Mouse (Mus musculus): ENCODE measurements at regions not wholly inside any gene's neighbourhood (a gene's known extent, or its start where the extent isn't known, plus 50 kb on each side); places are given as distances from the start of the nearest gene placed in this dataset.

DNA sequence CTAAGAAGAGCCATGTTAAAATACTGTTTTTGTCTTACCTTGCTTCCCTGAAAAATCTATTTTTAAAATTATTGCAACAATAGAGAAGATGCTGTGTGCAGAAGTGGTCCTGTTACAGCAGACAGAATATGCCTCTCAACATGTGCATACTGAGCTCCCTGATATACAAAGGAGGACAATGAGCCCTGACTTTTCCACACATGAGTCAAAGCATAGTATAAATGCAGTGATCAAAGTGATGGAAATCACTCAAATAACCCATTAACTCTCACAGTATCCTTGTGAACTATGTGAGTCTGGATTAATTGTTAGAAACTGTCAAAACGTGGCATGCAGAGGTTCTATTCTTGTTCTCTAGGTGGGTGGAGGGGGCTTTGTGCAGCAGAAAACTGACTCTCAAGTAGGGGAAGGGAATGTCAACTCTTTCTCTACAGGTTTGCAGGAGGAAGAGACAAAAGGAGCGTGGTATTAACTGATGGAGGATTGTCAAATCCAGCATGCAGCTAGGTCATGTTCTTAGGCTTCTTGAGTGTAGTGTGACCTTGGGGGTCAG is 337.5 kb upstream of the Rarb start:
- Histone ChIP-seq H3K4me3 (replicated peaks; ENCODE audit: extremely low read depth, low read depth, low read length) (no peak overlapping the region), H3K4me1 (ENCODE audit: control insufficient read depth, insufficient read depth, low read length) (no peaks in the 10 kb centered on the region)
- DNase-seq, result no peak
- 50% methylated on average over 2 of the region's 2 CpGs for WGBS
- TF ChIP-seq CTCF (IDR thresholded peaks at IDR 0.05; ENCODE audit: insufficient read depth, low read length) (no peak), POLR2A (IDR thresholded peaks at IDR 0.05; ENCODE audit: borderline replicate concordance, extremely low read depth, low read depth, low read length) (no peak)

GRCm38 (mm10) chr14:17120679-17121078 is 301.7 kb upstream of the Rarb start:
- no peak for DNase-seq
- Histone ChIP-seq H3K4me1 (ENCODE audit: control insufficient read depth, insufficient read depth, low read length) (no peaks in the 10 kb centered on the region), H3K4me3 (replicated peaks; ENCODE audit: extremely low read depth, low read depth, low read length) (no peak overlapping the region)
- 67% methylated on average over 1 of the region's 1 CpGs for WGBS
- TF ChIP-seq POLR2A (IDR thresholded peaks at IDR 0.05; ENCODE audit: borderline replicate concordance, extremely low read depth, low read depth, low read length) (no peak), CTCF (IDR thresholded peaks at IDR 0.05; ENCODE audit: insufficient read depth, low read length) (no peak)

GRCm38 (mm10) chr14:17106668-17107067 is 287.7 kb upstream of the Rarb start:
- no peak for DNase-seq
- Histone ChIP-seq H3K4me1 (ENCODE audit: control insufficient read depth, insufficient read depth, low read length) (no peaks in the 10 kb centered on the region), H3K4me3 (replicated peaks; ENCODE audit: extremely low read depth, low read depth, low read length) (no peak overlapping the region)
- TF ChIP-seq POLR2A (IDR thresholded peaks at IDR 0.05; ENCODE audit: borderline replicate concordance, extremely low read depth, low read depth, low read length), result no peak
- 76% methylated on average over 1 of the region's 1 CpGs for WGBS

DNA sequence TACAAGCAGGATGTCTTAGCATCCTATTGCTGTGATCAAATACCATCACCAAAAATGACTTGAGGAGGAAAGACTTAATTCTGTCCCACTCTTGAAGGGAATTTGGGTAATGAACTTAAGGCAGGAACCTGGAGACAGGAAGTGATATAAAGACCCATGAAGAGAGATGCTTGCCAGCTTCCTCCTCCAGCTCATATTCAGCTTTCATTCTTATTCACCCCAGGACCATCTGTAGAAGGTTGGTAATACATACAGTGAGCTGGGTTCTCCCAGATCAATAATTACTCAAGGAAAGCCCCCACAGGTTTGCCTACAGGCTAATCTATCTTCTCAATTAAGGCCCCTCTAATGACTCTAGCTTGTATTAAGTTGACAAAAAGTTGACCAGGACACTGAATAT is 283.5 kb upstream of the Rarb start:
- DNase-seq, result no peak
- TF ChIP-seq POLR2A (IDR thresholded peaks at IDR 0.05; ENCODE audit: borderline replicate concordance, extremely low read depth, low read depth, low read length), result no peak
- no peak for TF ChIP-seq CTCF (IDR thresholded peaks at IDR 0.05; ENCODE audit: insufficient read depth, low read length)
- H3K4me1 ChIP-seq (ENCODE audit: control insufficient read depth, insufficient read depth, low read length), result no peaks in the 10 kb centered on the region
- H3K4me3 ChIP-seq (replicated peaks; ENCODE audit: extremely low read depth, low read depth, low read length), result no peak overlapping the region

DNA sequence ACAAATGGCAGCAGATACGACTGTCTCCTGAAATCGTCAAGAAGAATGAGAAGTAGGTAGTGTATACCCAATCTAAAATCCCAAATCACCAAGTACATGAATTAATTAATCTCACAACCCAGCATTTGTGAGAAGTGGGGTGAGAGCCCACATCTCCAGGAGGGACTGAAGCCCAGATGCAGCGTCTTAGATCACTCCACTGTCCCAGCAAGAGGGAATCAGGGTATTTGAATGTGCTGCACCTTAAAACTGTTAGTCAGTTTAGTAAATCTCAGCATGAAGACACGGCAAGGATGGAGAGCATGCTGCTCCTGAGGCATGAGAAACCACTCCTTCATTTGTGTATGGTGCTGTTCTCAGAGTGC is 271.6 kb upstream of the Rarb start:
- WGBS, result 54% methylated on average over 4 of the region's 4 CpGs
- no peak for TF ChIP-seq CTCF (IDR thresholded peaks at IDR 0.05; ENCODE audit: insufficient read depth, low read length)
- TF ChIP-seq POLR2A (IDR thresholded peaks at IDR 0.05; ENCODE audit: borderline replicate concordance, extremely low read depth, low read depth, low read length), result no peak
- no peak overlapping the region for H3K4me3 ChIP-seq (replicated peaks; ENCODE audit: extremely low read depth, low read depth, low read length)
- 0 out of 2 replicates have a peak, but pooled peaks cover 2% of the 10 kb centered on the region for H3K4me1 ChIP-seq (ENCODE audit: control insufficient read depth, insufficient read depth, low read length)
- DNase-seq, result no peak

GRCm38 (mm10) chr14:17089640-17090572 is 270.9 kb upstream of the Rarb start:
- Histone ChIP-seq H3K4me3 (replicated peaks; ENCODE audit: extremely low read depth, low read depth, low read length) (no peak overlapping the region), H3K4me1 (ENCODE audit: control insufficient read depth, insufficient read depth, low read length) (0 out of 2 replicates have a peak, but pooled peaks cover 2% of the 10 kb centered on the region)
- no peak for DNase-seq
- no peak for TF ChIP-seq POLR2A (IDR thresholded peaks at IDR 0.05; ENCODE audit: borderline replicate concordance, extremely low read depth, low read depth, low read length)
- TF ChIP-seq CTCF (IDR thresholded peaks at IDR 0.05; ENCODE audit: insufficient read depth, low read length), result no peak
- 46% methylated on average over 3 of the region's 3 CpGs for WGBS

GRCm38 (mm10) chr14:17089089-17089634 is 270.2 kb upstream of the Rarb start:
- Histone ChIP-seq H3K4me3 (replicated peaks; ENCODE audit: extremely low read depth, low read depth, low read length) (no peak overlapping the region), H3K4me1 (ENCODE audit: control insufficient read depth, insufficient read depth, low read length) (peaks cover 3% of the 10 kb centered on the region; the same call in 1 of the 2 replicates)
- no peak for TF ChIP-seq CTCF (IDR thresholded peaks at IDR 0.05; ENCODE audit: insufficient read depth, low read length)
- no peak for TF ChIP-seq POLR2A (IDR thresholded peaks at IDR 0.05; ENCODE audit: borderline replicate concordance, extremely low read depth, low read depth, low read length)
- DNase-seq, result no peak

GRCm38 (mm10) chr14:17087828-17088227 is 268.9 kb upstream of the Rarb start:
- no peak for DNase-seq
- no peak overlapping the region for H3K4me3 ChIP-seq (replicated peaks; ENCODE audit: extremely low read depth, low read depth, low read length)
- 75% methylated on average over 1 of the region's 1 CpGs for WGBS
- TF ChIP-seq POLR2A (IDR thresholded peaks at IDR 0.05; ENCODE audit: borderline replicate concordance, extremely low read depth, low read depth, low read length), result no peak
- no peak for TF ChIP-seq CTCF (IDR thresholded peaks at IDR 0.05; ENCODE audit: insufficient read depth, low read length)
- H3K4me1 ChIP-seq (ENCODE audit: control insufficient read depth, insufficient read depth, low read length), result peaks cover 5% of the 10 kb centered on the region

DNA sequence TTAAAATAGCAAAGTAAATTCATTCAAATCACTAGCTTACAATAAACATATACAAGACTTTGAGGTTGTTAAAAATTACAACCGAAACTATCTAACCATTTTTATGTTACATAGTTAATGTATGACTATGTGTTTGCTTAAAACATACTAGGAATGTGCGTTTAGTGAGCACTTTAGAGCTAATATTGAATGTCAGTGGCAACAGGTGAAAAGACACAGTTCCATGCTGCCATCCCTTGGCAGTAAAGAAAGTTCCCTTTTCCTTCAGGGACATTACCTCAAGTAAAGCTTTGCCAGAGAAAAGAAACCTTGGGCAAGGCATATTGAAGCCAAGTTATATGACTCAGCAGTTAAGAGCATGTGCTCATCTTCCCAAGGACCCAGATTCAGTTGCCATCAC is 265.0 kb upstream of the Rarb start:
- Histone ChIP-seq H3K4me1 (ENCODE audit: control insufficient read depth, insufficient read depth, low read length) (peaks cover 3% of the 10 kb centered on the region), H3K4me3 (replicated peaks; ENCODE audit: extremely low read depth, low read depth, low read length) (no peak overlapping the region)
- 56% methylated on average over 2 of the region's 2 CpGs for WGBS
- DNase-seq, result no peak
- no peak for TF ChIP-seq POLR2A (IDR thresholded peaks at IDR 0.05; ENCODE audit: borderline replicate concordance, extremely low read depth, low read depth, low read length)
- TF ChIP-seq CTCF (IDR thresholded peaks at IDR 0.05; ENCODE audit: insufficient read depth, low read length), result no peak

GRCm38 (mm10) chr14:17081904-17082303 is 262.9 kb upstream of the Rarb start:
- H3K4me1 ChIP-seq (ENCODE audit: control insufficient read depth, insufficient read depth, low read length), result peaks cover 3% of the 10 kb centered on the region
- 42% methylated on average over 2 of the region's 2 CpGs for WGBS
- TF ChIP-seq POLR2A (IDR thresholded peaks at IDR 0.05; ENCODE audit: borderline replicate concordance, extremely low read depth, low read depth, low read length), result no peak
- no peak for TF ChIP-seq CTCF (IDR thresholded peaks at IDR 0.05; ENCODE audit: insufficient read depth, low read length)
- H3K4me3 ChIP-seq (replicated peaks; ENCODE audit: extremely low read depth, low read depth, low read length), result no peak overlapping the region
- DNase-seq, result no peak
